Mouse (Mus musculus): ENCODE results near the gene Hivep2. TPM values are rescaled to one million over a fixed set of nuclear protein-coding genes. Genes with fewer than 3 reads are reported as not detected.

Hivep2 gene
- polyA plus RNA-seq, 1 experiment from 2014 or later, result 2.5 TPM

GRCm38 (mm10) chr10:13990842-13991241 is 25.0 kb downstream of the Hivep2 start:
- Histone ChIP-seq H3K4me3 (replicated peaks) (no peak overlapping the region), H3K9ac (replicated peaks) (no peak overlapping the region), H3K27ac (no peak overlapping the region), H3K27me3 (0 out of 2 replicates have a peak, but pooled peaks cover 4% of the 10 kb centered on the region), H3K4me2 (no peak overlapping the region), H3K4me1 (replicated peaks) (no peaks in the 10 kb centered on the region), H3K36me3 (no peaks in the 10 kb centered on the region), H3K9me3 (no peaks in the 10 kb centered on the region)
- ATAC-seq (ENCODE audit: insufficient number of reproducible peaks, insufficient read depth, low FRiP score, low TSS enrichment, low read depth), result no peak
- 60% methylated on average over 2 of the region's 2 CpGs for WGBS

GRCm38 (mm10) chr10:13993411-13993810 is 27.5 kb downstream of the Hivep2 start:
- ATAC-seq (ENCODE audit: insufficient number of reproducible peaks, insufficient read depth, low FRiP score, low TSS enrichment, low read depth), result no peak
- no peak overlapping the region for H3K27ac ChIP-seq
- no peak overlapping the region for H3K4me3 ChIP-seq (replicated peaks)
- H3K4me2 ChIP-seq, result no peak overlapping the region
- WGBS, result 83% methylated on average over 6 of the region's 6 CpGs
- H3K9ac ChIP-seq (replicated peaks), result no peak overlapping the region
- H3K9me3 ChIP-seq, result no peaks in the 10 kb centered on the region
- H3K4me1 ChIP-seq (replicated peaks), result no peaks in the 10 kb centered on the region
- 0 out of 2 replicates have a peak, but pooled peaks cover 4% of the 10 kb centered on the region for H3K27me3 ChIP-seq
- no peaks in the 10 kb centered on the region for H3K36me3 ChIP-seq

- Histone ChIP-seq H3K9ac (replicated peaks) (no peak overlapping the region), H3K27me3 (no peaks in the 10 kb centered on the region), H3K4me3 (replicated peaks) (no peak overlapping the region), H3K4me2 (no peak overlapping the region), H3K9me3 (no peaks in the 10 kb centered on the region), H3K4me1 (replicated peaks) (no peaks in the 10 kb centered on the region), H3K27ac (no peak overlapping the region), H3K36me3 (no peaks in the 10 kb centered on the region)
- no peak for ATAC-seq (ENCODE audit: insufficient number of reproducible peaks, insufficient read depth, low FRiP score, low TSS enrichment, low read depth)
- WGBS, result 81% methylated on average over 4 of the region's 4 CpGs
Observed at GRCm38 (mm10) chr10:13997336-13997735, 31.5 kb downstream of the Hivep2 start.

DNA sequence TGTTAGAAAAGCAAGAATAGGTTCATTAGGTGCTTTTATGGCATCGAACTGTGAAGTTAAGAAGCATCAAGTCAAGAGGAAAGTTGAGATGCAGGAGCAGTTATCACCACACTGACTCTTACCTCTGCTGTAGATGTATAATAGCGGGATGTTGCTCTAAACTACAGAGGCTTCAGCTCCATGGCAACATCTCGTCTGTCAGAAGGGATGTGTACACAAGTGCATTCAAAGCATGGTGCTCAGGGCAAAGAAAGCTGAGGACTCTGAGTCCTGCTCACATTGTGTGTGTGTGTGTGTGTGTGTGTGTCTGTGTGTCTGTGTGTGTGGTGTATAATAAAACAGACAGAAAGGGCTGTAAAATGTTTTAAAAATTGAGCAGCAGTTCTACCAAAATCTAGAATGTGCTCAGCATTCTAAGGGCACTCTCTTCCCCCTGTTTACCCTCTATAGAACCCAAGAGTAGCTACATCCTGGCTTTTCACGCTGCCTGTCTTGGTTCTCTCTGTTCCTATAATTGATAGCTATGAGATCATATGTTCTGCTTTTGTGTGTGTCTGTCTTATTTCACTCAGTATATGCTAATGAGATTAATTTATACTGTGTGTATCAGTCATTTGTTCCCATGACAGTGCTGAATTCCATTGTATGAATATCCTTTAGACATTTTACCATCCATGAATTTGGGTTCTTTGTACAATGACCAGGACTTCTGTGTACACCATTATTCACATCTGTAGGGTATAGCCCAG is 39.1 kb downstream of the Hivep2 start:
- no peak overlapping the region for H3K9ac ChIP-seq (replicated peaks)
- H3K27ac ChIP-seq, result no peak overlapping the region
- H3K27me3 ChIP-seq, result no peaks in the 10 kb centered on the region
- H3K36me3 ChIP-seq, result no peaks in the 10 kb centered on the region
- H3K4me2 ChIP-seq, result no peak overlapping the region
- no peaks in the 10 kb centered on the region for H3K9me3 ChIP-seq
- ATAC-seq (ENCODE audit: insufficient number of reproducible peaks, insufficient read depth, low FRiP score, low TSS enrichment, low read depth), result no peak
- no peak overlapping the region for H3K4me3 ChIP-seq (replicated peaks)
- 76% methylated on average over 4 of the region's 4 CpGs for WGBS
- no peaks in the 10 kb centered on the region for H3K4me1 ChIP-seq (replicated peaks)

DNA sequence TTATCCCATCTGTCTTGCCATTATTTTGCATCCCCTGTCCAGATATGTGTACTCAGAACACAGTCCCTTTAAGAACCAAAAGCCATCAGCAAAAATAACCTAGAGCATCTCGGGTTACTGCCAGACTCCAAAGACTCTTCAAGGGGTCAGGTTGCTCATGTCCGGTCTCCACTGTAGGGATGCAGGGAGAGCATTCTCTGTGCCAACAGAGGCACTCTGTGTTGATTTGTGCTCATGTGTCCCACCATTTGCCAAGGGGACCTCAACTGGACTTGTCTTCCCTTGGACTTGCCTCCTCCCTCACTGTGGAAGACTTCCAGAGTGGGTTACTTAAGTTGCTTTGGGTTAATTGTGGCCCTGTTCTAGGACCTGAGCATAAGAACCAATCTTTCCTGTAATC is 43.8 kb downstream of the Hivep2 start:
- H3K36me3 ChIP-seq, result no peaks in the 10 kb centered on the region
- no peak overlapping the region for H3K27ac ChIP-seq
- no peak overlapping the region for H3K4me2 ChIP-seq
- no peak for ATAC-seq (ENCODE audit: insufficient number of reproducible peaks, insufficient read depth, low FRiP score, low TSS enrichment, low read depth)
- no peaks in the 10 kb centered on the region for H3K9me3 ChIP-seq
- H3K9ac ChIP-seq (replicated peaks), result no peak overlapping the region
- no peaks in the 10 kb centered on the region for H3K4me1 ChIP-seq (replicated peaks)
- H3K27me3 ChIP-seq, result no peaks in the 10 kb centered on the region
- 68% methylated on average over 2 of the region's 2 CpGs for WGBS
- H3K4me3 ChIP-seq (replicated peaks), result no peak overlapping the region

DNA sequence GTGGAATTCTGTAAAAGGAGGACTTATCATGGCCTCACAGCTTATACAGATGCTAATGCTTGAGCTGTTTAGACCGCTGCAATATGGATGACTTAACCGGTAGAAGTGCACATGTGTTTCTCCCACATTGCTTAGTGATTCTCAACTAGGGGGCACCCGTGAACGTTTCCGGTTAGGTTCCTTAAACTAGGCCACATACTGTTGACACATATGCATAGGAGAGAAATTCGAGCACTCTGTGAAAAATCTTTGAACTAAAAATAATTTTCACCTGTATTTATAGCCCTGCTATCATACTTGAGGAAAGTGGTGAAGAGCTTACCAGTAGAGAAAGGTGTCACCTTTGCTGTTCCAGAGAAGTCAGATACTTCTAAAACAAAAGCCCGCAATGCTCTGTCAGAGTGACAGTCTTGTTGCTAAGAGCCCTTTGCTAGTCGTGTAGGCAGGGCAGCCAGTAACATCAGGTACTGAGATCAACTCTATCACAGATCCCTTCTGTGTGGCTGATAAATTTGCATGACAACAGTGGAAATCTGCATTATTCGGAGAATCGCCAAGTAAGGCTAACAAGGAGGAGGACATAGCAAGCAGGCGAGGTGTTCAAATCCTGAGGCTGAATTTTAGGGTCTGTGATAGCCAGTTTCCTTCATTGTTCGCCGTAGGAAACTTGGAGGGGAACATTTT is 50.6 kb downstream of the Hivep2 start:
- WGBS, result 60% methylated on average over 13 of the region's 13 CpGs
- H3K4me3 ChIP-seq (replicated peaks), result no peak overlapping the region
- H3K4me1 ChIP-seq (replicated peaks), result peaks cover 12% of the 10 kb centered on the region
- no peak overlapping the region for H3K9ac ChIP-seq (replicated peaks)
- H3K27ac ChIP-seq, result no peak overlapping the region
- no peaks in the 10 kb centered on the region for H3K9me3 ChIP-seq
- no peaks in the 10 kb centered on the region for H3K27me3 ChIP-seq
- H3K36me3 ChIP-seq, result no peaks in the 10 kb centered on the region
- H3K4me2 ChIP-seq, result no peak overlapping the region
- ATAC-seq (ENCODE audit: insufficient number of reproducible peaks, insufficient read depth, low FRiP score, low TSS enrichment, low read depth), result no peak

DNA sequence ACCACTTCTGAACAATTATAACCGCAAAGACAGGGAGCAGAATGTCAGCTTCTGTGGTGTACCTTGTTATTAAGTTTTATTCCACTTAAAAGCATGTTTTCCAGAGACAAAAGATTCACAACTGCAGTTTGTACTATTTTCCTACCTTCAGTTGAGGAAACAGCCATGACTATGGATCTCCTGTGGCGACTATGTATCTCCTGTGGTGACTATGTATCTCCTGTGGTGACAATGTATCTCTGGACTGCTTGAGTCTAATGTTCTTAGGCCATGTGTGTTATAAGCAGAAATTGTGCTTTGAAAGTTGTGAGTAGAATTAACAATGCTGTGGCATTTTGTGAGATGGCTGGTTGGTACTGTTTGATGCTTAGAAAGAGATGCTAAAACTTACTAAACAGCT is 51.5 kb downstream of the Hivep2 start:
- H3K4me2 ChIP-seq, result no peak overlapping the region
- no peaks in the 10 kb centered on the region for H3K27me3 ChIP-seq
- H3K4me3 ChIP-seq (replicated peaks), result no peak overlapping the region
- no peak for ATAC-seq (ENCODE audit: insufficient number of reproducible peaks, insufficient read depth, low FRiP score, low TSS enrichment, low read depth)
- no peak overlapping the region for H3K9ac ChIP-seq (replicated peaks)
- no peak overlapping the region for H3K27ac ChIP-seq
- no peaks in the 10 kb centered on the region for H3K36me3 ChIP-seq
- H3K4me1 ChIP-seq (replicated peaks), result peaks cover 12% of the 10 kb centered on the region
- no peaks in the 10 kb centered on the region for H3K9me3 ChIP-seq
- WGBS, result 57% methylated on average over 2 of the region's 2 CpGs

GRCm38 (mm10) chr10:14017822-14018364 is 52.0 kb downstream of the Hivep2 start:
- peaks cover 12% of the 10 kb centered on the region for H3K4me1 ChIP-seq (replicated peaks)
- no peaks in the 10 kb centered on the region for H3K9me3 ChIP-seq
- H3K36me3 ChIP-seq, result no peaks in the 10 kb centered on the region
- H3K27me3 ChIP-seq, result no peaks in the 10 kb centered on the region
- 2% methylated on average over 12 of the region's 12 CpGs for WGBS
- H3K27ac ChIP-seq, result no peak overlapping the region
- peak overlapping the region; percentile 48 for H3K4me2 ChIP-seq
- ATAC-seq (ENCODE audit: insufficient number of reproducible peaks, insufficient read depth, low FRiP score, low TSS enrichment, low read depth), result no peak
- no peak overlapping the region for H3K9ac ChIP-seq (replicated peaks)
- H3K4me3 ChIP-seq (replicated peaks), result peak overlapping the region; percentile 20

DNA sequence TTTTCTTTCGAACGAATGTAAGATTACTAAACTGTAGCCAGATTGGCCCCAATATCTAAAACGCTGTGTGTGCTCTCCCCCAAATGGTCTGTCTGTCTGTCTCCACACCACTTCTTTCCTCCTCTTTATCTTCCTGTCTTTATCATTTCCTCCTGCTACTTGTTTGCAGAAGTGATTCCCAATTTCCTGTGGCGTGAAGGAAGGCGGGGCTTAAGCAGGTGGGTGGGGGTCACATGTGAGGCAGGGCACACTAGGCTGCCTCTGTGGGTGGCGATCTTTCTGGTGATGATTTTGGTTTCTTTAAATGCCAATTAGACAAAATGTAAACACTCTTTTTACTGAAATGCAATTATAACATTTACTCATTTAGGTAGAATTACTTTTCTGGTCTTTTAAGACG is 52.8 kb downstream of the Hivep2 start:
- no peak for ATAC-seq (ENCODE audit: insufficient number of reproducible peaks, insufficient read depth, low FRiP score, low TSS enrichment, low read depth)
- H3K27ac ChIP-seq, result no peak overlapping the region
- H3K9me3 ChIP-seq, result no peaks in the 10 kb centered on the region
- peaks cover 12% of the 10 kb centered on the region for H3K4me1 ChIP-seq (replicated peaks)
- no peak overlapping the region for H3K9ac ChIP-seq (replicated peaks)
- no peaks in the 10 kb centered on the region for H3K27me3 ChIP-seq
- H3K4me3 ChIP-seq (replicated peaks), result no peak overlapping the region
- no peaks in the 10 kb centered on the region for H3K36me3 ChIP-seq
- no peak overlapping the region for H3K4me2 ChIP-seq
- 28% methylated on average over 7 of the region's 7 CpGs for WGBS

GRCm38 (mm10) chr10:14019198-14019597 is 53.3 kb downstream of the Hivep2 start:
- no peaks in the 10 kb centered on the region for H3K9me3 ChIP-seq
- H3K27me3 ChIP-seq, result no peaks in the 10 kb centered on the region
- no peak overlapping the region for H3K9ac ChIP-seq (replicated peaks)
- no peak overlapping the region for H3K27ac ChIP-seq
- peaks cover 12% of the 10 kb centered on the region for H3K4me1 ChIP-seq (replicated peaks)
- H3K36me3 ChIP-seq, result no peaks in the 10 kb centered on the region
- 53% methylated on average over 3 of the region's 3 CpGs for WGBS
- H3K4me2 ChIP-seq, result no peak overlapping the region
- H3K4me3 ChIP-seq (replicated peaks), result no peak overlapping the region
- no peak for ATAC-seq (ENCODE audit: insufficient number of reproducible peaks, insufficient read depth, low FRiP score, low TSS enrichment, low read depth)

DNA sequence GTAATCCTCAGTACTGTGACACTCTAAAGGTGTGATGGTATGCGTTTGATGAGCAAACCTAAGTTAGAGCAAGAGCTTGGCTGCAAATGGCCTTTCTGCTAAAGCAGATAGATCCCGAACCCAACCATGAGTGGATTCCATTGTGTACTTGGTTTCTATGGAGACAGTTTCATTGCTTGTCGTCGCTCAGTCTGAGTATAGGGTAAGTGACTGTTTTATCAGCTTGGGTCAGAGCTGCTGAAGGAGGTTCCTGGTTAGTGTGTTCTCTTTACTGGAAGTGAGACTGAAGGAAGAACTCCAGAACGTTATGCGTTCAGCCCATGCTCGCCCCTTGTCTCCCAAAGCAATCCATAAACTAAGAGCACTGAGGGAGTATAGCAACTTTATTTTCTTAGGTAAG is 54.4 kb downstream of the Hivep2 start:
- Histone ChIP-seq H3K4me1 (replicated peaks) (peaks cover 12% of the 10 kb centered on the region), H3K27ac (no peak overlapping the region), H3K9me3 (no peaks in the 10 kb centered on the region), H3K4me3 (replicated peaks) (no peak overlapping the region), H3K36me3 (no peaks in the 10 kb centered on the region), H3K9ac (replicated peaks) (no peak overlapping the region), H3K27me3 (peaks cover 5% of the 10 kb centered on the region), H3K4me2 (no peak overlapping the region)
- ATAC-seq (ENCODE audit: insufficient number of reproducible peaks, insufficient read depth, low FRiP score, low TSS enrichment, low read depth), result no peak
- WGBS, result 71% methylated on average over 7 of the region's 7 CpGs

Data from limb, embryonic 12.5 days (tissue).